Mouse (Mus musculus) layer of hippocampus, adult 9-10 months (tissue): Measurements from ENCODE around the gene Slco1b2.
A peak's percentile ranks its signal among the peaks of the same experiment; 100 is the strongest.
"Not testable (repeated sequence)": the region's sequence is repeated elsewhere in the genome, so short reads cannot be mapped to it uniquely, and the experiment has no call there.

Source experiments
- DNase-seq: peaks from one replicate; pipeline ENCODE4 v3.0.0; 2022; ENCODE audit warnings: low spot score

Slco1b2 gene

GRCm38 (mm10) chr6:141629291-141629690, at the start of gene Slco1b2:
Gene Slco1b2 (plus strand): TSS chr6:141629518.
- no peak for DNase-seq

DNA sequence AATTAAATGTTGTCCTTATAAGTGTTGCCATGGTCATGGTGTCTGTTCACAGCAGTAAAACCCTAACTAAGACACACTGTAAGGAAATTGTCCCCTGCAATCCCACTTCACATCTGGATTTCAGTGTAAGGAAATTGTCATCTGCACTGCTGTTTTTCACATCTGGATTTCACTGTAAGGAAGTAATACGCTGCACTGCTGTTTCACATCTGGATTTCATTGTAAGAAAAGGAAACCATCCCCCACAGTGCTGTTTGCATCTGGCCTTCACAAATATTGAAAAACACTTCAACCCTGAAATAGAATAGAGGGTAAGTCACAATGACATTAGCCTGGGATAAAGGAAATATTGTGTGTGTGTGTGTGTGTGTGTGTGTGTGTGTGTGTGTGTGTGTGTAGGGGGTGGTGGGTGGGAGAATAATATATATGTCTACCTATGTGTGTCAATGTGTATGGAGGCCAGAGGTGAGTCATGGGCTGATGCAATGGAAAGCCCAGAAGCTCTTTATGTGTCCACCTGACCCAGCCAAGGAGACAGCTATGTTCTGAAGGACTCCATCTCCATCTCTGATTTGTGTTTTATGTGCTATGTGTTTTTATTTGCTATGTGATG, 44.4 kb upstream of the Slco1b2 start:
- no peak for DNase-seq

- DNase-seq, result no peak
These were observed 39.3 kb upstream of the Slco1b2 start for GRCm38 (mm10) chr6:141590002-141590401.

- not testable (repeated sequence) for DNase-seq
These were observed 38.6 kb upstream of the Slco1b2 start for GRCm38 (mm10) chr6:141590598-141591200.

GRCm38 (mm10) chr6:141596081-141596480, 33.2 kb upstream of the Slco1b2 start:
- no peak for DNase-seq

GRCm38 (mm10) chr6:141597037-141597436, 32.3 kb upstream of the Slco1b2 start:
- no peak for DNase-seq

GRCm38 (mm10) chr6:141600940-141601339, 28.4 kb upstream of the Slco1b2 start:
- no peak for DNase-seq

DNA sequence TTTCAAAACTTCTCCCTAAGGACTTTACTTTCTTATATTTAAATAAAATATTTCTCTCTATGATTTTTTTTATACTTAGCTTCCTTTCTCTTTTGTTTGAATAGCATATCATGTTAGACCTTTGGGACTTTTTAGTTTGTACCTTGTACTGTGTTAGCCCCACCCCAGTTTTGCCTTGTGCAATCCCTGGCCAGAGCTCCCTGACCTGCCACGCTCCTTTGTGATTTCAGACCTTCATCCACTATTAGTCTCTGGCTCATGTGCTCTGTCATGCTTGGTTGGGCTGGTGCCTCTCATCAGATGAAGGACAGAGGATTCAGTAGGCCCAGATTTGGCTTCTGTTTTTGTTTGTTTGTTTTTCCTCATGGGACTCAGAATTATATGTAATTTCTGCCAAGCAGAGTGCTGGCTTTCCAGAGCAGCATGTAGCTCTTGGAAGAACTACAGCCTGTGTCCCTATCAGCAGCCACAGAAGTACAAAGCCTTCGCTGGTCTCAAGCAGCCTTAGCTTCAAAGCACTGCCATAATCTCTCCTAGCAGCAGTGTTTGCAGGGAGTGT, 18.5 kb upstream of the Slco1b2 start:
- DNase-seq, result no peak

DNA sequence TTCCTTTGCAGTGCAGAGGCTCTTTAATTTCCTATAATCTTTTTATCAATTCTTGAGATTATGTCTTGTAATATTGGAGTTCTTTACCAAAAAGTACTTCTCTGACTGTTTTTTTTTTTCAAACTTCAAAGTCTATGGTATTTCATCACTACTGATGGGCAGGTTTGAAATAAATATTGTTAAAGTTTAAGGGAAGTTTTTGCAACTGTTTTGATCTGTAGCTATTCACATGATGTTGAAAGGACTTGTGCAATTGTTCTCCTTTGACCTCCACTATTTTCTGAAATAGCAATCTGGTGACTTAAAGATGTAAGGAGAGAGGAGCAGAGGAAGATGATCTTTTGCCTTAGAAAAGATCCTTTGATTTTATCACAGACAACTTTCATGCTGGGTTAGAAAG, 15.3 kb upstream of the Slco1b2 start:
- no peak for DNase-seq

DNA sequence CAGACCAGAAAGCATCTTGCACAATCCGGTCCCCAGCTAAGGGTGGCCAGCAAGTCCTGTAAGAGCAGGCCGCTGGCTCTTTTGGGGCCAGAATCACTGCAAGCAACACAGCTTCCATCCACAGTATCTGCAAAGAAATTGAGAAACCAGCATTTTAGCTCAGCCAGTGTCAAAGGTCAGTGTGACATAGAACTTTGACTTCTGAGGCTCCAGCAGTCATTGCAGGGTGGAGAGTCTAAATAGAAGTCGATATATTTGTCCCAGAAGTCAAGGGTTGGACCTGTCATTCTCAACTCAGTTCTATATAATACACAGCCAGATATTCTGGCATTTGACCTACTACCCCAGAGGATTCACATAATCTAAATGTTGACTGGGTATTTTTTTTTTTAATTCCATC, 14.0 kb upstream of the Slco1b2 start:
- no peak for DNase-seq

- DNase-seq, result no peak
These were observed 3.6 kb downstream of the Slco1b2 start for GRCm38 (mm10) chr6:141632935-141633334.

DNA sequence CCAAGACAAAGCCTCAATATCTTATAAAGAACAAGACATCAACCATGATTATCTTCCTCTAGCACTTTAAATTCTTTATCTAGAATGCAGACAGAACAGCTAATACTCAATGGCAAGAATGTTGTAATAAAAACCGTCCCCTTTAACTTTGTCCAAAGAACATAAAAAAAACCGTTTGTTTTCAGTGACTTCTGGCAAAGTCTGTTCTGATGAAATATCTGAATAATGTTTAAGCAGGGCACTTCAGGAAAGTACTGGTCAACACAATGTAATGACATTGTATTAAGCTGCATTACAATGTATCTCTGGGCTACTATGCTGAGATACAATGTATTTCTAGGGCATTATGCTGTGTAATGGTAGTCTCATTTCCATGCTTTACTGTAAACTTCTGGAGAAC, 5.9 kb downstream of the Slco1b2 start:
- no peak for DNase-seq

- no peak for DNase-seq
These were observed 11.3 kb downstream of the Slco1b2 start for GRCm38 (mm10) chr6:141640639-141641038.

DNA sequence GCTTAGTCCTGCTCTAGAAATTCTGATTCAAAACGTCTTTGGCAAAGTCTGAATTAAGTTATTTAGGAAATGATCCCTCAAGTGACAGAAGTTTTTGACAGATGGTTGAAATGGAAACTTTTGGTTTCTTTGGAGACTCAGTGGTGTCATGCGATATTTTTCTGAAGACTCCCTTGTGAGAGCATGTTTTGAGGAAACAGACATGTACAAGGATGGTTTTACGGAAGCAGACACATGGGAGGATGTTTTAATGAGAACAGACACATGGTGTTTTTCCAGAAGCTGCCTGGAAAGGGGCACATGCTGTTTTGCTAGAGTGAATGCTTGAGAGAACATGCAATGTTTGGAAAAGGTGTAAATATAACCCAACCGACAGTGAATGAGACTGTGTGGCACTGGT, 57.7 kb downstream of the Slco1b2 start:
- DNase-seq, result peak; percentile 3

DNA sequence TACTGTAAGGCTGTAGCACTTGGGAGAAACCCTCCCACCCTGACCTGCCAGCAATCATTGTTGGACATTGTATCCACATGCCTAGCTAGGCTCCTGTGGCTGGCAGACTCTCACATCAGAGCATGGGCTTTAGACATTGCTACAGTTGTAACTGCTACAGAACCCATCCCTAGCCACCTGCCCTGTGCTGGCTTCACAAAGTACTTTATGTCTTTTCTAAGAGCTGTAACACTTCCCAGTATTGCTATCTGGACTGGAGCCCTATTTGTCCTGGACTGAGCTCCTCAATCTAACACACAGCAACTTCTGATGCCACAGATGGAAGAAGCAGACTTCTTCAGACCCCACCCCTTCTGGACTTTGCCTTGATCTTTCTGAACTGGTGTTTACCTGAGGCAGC, 61.9 kb downstream of the Slco1b2 start:
- no peak for DNase-seq
